Comparison of ENCODE assay signal across 8 mouse cellular contexts in the genomic region with DNA sequence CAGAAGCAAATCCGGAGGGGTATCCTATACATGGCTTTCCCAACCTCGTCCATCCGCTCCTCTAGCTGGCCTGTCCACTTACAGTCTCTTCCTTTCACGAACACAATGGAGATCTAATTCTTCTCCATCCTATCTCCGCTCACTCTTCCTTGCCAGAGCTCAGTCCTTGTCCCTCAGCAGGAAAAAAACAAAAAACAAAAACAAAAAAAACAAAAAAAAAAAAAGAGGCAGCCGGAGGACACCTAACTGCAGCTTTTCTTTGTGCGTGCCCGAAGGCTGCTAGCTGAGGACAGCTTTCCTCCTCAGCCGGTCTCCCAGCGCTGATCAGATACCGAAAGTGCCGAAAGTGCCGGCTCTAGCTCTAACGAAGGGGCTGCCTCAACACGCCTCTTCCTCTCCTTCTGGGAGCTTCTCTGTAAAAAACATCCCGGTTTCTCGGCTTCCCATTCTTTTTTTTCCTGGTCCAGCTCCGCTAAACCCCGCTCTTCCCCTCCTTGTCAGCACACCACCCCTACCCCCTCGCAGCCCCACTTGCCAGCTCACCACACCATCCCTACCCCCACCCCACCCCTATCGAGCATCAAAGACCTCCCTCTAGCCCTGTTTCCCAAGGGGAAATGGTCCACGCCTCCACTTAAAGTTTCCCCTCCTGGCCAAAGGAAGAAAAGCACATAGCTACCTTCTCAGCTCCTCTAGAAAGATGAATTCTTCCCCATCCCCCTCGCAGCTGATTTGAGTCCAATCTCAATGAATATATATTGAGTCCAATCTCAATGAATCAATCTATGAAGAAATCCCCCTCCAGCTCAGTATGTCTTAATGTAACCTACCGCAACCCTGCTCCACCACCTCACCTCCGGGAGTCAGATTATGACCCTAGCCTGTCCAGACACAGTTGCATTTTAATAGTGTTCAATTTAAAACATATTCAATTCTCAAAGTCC. TPM values are rescaled to one million over a fixed set of nuclear protein-coding genes. Genes with fewer than 3 reads are reported as not detected.
DNase-seq lines count a peak whose midpoint lies in the region; ATAC-seq and TF ChIP-seq lines count a peak whose summit lies in the region.

No protein-coding gene starts in this region.

- peak; percentile 62 for DNase-seq in lung, embryonic 14.5 days
- DNase-seq in lung, adult 18-20 months, result no peak
- DNase-seq in brain, embryonic 14.5 days (ENCODE audit: low read depth), result peak; percentile 81
- DNase-seq in forelimb bud, embryonic 11.5 days (ENCODE audit: low read depth, low spot score), result peak; percentile 72
- DNase-seq in kidney, postnatal 14 days, result peak; percentile 40
- peak; percentile 82 for DNase-seq in midbrain, embryonic 14.5 days
- DNase-seq in urinary bladder, adult 2 months (ENCODE audit: low spot score), result no peak
- DNase-seq in urinary bladder, postnatal 36 days (ENCODE audit: low spot score in 2 of 2), result no peak

- H3K27me3 ChIP-seq in lung, embryonic 14.5 days (ENCODE audit: insufficient read depth, low read length), result no peaks in the 10 kb centered on the region
- no peaks in the 10 kb centered on the region for H3K27me3 ChIP-seq in midbrain, embryonic 14.5 days (ENCODE audit: control insufficient read depth, insufficient read depth, low read length)

- 6% methylated on average over 25 of the region's 25 CpGs for WGBS in lung, embryonic 14.5 days
- WGBS in midbrain, embryonic 14.5 days, result 5% methylated on average over 25 of the region's 25 CpGs

- no peaks in the 10 kb centered on the region for H3K4me1 ChIP-seq in lung, embryonic 14.5 days (ENCODE audit: insufficient read depth)
- H3K4me1 ChIP-seq in midbrain, embryonic 14.5 days (ENCODE audit: control insufficient read depth, insufficient read depth, low read length), result peaks cover 8% of the 10 kb centered on the region; the same call in 1 of the 2 replicates

- TF ChIP-seq POLR2A in brain, embryonic 14.5 days (IDR thresholded peaks at IDR 0.05; ENCODE audit: borderline replicate concordance, extremely low read depth, insufficient read depth, insufficient read length, poor library complexity, severe bottlenecking), result peak; percentile 23; the same call in 1 of the 2 replicates

- peak; percentile 81 for ATAC-seq in lung, embryonic 14.5 days (ENCODE audit: insufficient read depth)
- peak; percentile 85 for ATAC-seq in midbrain, embryonic 14.5 days (ENCODE audit: low FRiP score, low TSS enrichment)

- no peak overlapping the region; the same call in 1 of the 2 replicates for H3K27ac ChIP-seq in lung, embryonic 14.5 days (ENCODE audit: low read depth)
- H3K27ac ChIP-seq in midbrain, embryonic 14.5 days (replicated peaks; ENCODE audit: low read depth, low read length), result peak overlapping the region; percentile 85

- peak overlapping the region; percentile 67 for H3K4me2 ChIP-seq in lung, embryonic 14.5 days
- H3K4me2 ChIP-seq in midbrain, embryonic 14.5 days (ENCODE audit: low read length), result peak overlapping the region; percentile 56

- H3K36me3 ChIP-seq in lung, embryonic 14.5 days (ENCODE audit: insufficient read depth), result no peaks in the 10 kb centered on the region
- H3K36me3 ChIP-seq in midbrain, embryonic 14.5 days (ENCODE audit: control insufficient read depth, insufficient read depth, low read length), result no peaks in the 10 kb centered on the region

- peak; percentile 16; the same call in 1 of the 2 replicates for TF ChIP-seq CTCF in lung, embryonic 14.5 days (IDR thresholded peaks at IDR 0.05; ENCODE audit: low read depth)
- TF ChIP-seq CTCF in brain, embryonic 14.5 days (IDR thresholded peaks at IDR 0.05; ENCODE audit: borderline replicate concordance, extremely low read depth, insufficient read depth, insufficient read length), result peak; percentile 23; the same call in 1 of the 2 replicates

- peak overlapping the region; percentile 52 for H3K9ac ChIP-seq in lung, embryonic 14.5 days
- H3K9ac ChIP-seq in midbrain, embryonic 14.5 days (replicated peaks; ENCODE audit: low read length), result peak overlapping the region; percentile 62

- no peaks in the 10 kb centered on the region for H3K9me3 ChIP-seq in lung, embryonic 14.5 days (ENCODE audit: low read depth, low read length)
- H3K9me3 ChIP-seq in midbrain, embryonic 14.5 days (ENCODE audit: control insufficient read depth, low read length), result no peaks in the 10 kb centered on the region

- peak overlapping the region; percentile 43 for H3K4me3 ChIP-seq in lung, embryonic 14.5 days (ENCODE audit: low read depth, low read length)
- peak overlapping the region; percentile 43 for H3K4me3 ChIP-seq in midbrain, embryonic 14.5 days (replicated peaks; ENCODE audit: low read depth, low read length)

RNA-seq across cellular contexts. Expression of gene M6pr, which starts 11.0 kb away (rescaled TPM):
- polyA plus RNA-seq in lung, embryonic 14.5 days (2014; fragmentation: Nextera tagmentation; extraction: Ambion mirVana), result 115 and 120 TPM in 2 replicates
- 42.7 and 42.8 TPM in 2 replicates for polyA plus RNA-seq in brain, embryonic 14.5 days (2012; rRNA removed)
- polyA plus RNA-seq in midbrain, embryonic 14.5 days (2014; fragmentation: Nextera tagmentation; extraction: Ambion mirVana), result 40.2 and 60.9 TPM in 2 replicates
- 115 and 117 TPM in 2 replicates for polyA plus RNA-seq in urinary bladder, adult 2 months (2012; rRNA removed)

RNA-seq across cellular contexts. Expression of gene Klrg1, which starts 14.9 kb away (rescaled TPM):
- polyA plus RNA-seq in lung, embryonic 14.5 days (2014; fragmentation: Nextera tagmentation; extraction: Ambion mirVana), result 0.14 TPM in 1 of 2 replicates, not detected in the other
- 0.57 and 0.60 TPM in 2 replicates for polyA plus RNA-seq in brain, embryonic 14.5 days (2012; rRNA removed)
- polyA plus RNA-seq in midbrain, embryonic 14.5 days (2014; fragmentation: Nextera tagmentation; extraction: Ambion mirVana), result 0.92 and 1.0 TPM in 2 replicates
- polyA plus RNA-seq in urinary bladder, adult 2 months (2012; rRNA removed), result 0.57 and 0.59 TPM in 2 replicates

RNA-seq across cellular contexts. Expression of gene Phc1, which starts 42.8 kb away (rescaled TPM):
- polyA plus RNA-seq in lung, embryonic 14.5 days (2014; fragmentation: Nextera tagmentation; extraction: Ambion mirVana), result 23.8 and 26.8 TPM in 2 replicates
- 112 and 168 TPM in 2 replicates for polyA plus RNA-seq in brain, embryonic 14.5 days (2012; rRNA removed)
- 43.3 and 46.7 TPM in 2 replicates for polyA plus RNA-seq in midbrain, embryonic 14.5 days (2014; fragmentation: Nextera tagmentation; extraction: Ambion mirVana)
- polyA plus RNA-seq in urinary bladder, adult 2 months (2012; rRNA removed), result 8.6 and 14.8 TPM in 2 replicates

Comparison
In these comparisons a context has a peak if more than half of its experiments do, and no peak if none do; other contexts are left out.
1. DNase-seq: peak in lung, embryonic 14.5 days (single experiment), brain, embryonic 14.5 days (single experiment), forelimb bud, embryonic 11.5 days (single experiment), kidney, postnatal 14 days (single experiment) and midbrain, embryonic 14.5 days (single experiment); none in lung, adult 18-20 months (0 of 2), urinary bladder, adult 2 months (single experiment) and urinary bladder, postnatal 36 days (0 of 2).